9 mouse cellular contexts compared by ENCODE assay signal in the genomic region with DNA sequence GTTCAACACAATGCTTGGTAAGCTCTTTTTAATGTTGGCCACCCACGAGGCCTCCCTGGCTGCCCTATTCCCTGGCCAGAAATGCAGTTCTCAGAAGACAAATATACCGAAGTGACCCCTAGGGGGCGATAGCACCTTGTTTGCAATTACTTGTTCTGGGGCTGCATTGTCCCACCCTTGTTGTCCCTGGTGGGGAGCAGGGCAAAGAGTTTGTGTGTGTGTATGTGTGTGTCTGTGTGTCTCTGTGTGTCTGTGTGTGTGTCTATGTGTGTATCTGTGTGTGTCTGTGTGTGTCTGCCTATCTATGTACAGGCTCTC. TPM values are rescaled to one million over a fixed set of nuclear protein-coding genes. Genes with fewer than 3 reads are reported as not detected.
DNase-seq lines count a peak whose midpoint lies in the region; ATAC-seq and TF ChIP-seq lines count a peak whose summit lies in the region.
"Had no signal": no experiment of that assay in that cellular context is flagged by ENCODE, and none has a peak within 500 bp of the region (broad histone marks: within the 10 kb centered on the region; RNA-seq: fewer than 3 reads in every experiment).

No protein-coding gene starts in this region.

- no peak overlapping the region for H3K4me3 ChIP-seq in gastrocnemius, adult 2 months
- no peak overlapping the region for H3K4me3 ChIP-seq in lung, embryonic 15.5 days
- no peak overlapping the region for H3K4me3 ChIP-seq in small intestine, adult 2 months (ENCODE audit: low read depth, low read length)
- H3K4me3 ChIP-seq: limb, embryonic 13.5 days had no signal

- WGBS in lung, embryonic 15.5 days = 0% methylated on average over 3 of the region's 3 CpGs
- 1% methylated on average over 3 of the region's 3 CpGs for WGBS in small intestine, adult 2 months

- H3K4me2 ChIP-seq in lung, embryonic 15.5 days = no peak overlapping the region

- no peaks in the 10 kb centered on the region for H3K36me3 ChIP-seq in lung, embryonic 15.5 days
- H3K36me3 ChIP-seq in small intestine, adult 2 months (ENCODE audit: control insufficient read depth, insufficient read depth, low read length) = no peaks in the 10 kb centered on the region
- H3K36me3 ChIP-seq: limb, embryonic 13.5 days had no signal

- 0 out of 2 replicates have a peak, but pooled peaks cover 12% of the 10 kb centered on the region for H3K4me1 ChIP-seq in lung, embryonic 15.5 days
- no peaks in the 10 kb centered on the region; the same call in 1 of the 2 replicates for H3K4me1 ChIP-seq in small intestine, adult 2 months (ENCODE audit: control insufficient read depth, insufficient read depth, insufficient read length, low read length)

- H3K9ac ChIP-seq in lung, embryonic 15.5 days = no peak overlapping the region
- H3K9ac ChIP-seq: limb, embryonic 13.5 days had no signal

- H3K9me3 ChIP-seq in lung, embryonic 15.5 days = no peaks in the 10 kb centered on the region
- H3K9me3 ChIP-seq: limb, embryonic 13.5 days had no signal

- TF ChIP-seq CTCF in gastrocnemius, adult 2 months (IDR thresholded peaks at IDR 0.05) = peak; percentile 72
- TF ChIP-seq CTCF in small intestine, adult 2 months (IDR thresholded peaks at IDR 0.05; ENCODE audit: extremely low read depth, insufficient read length, insufficient replicate concordance, low read depth, low read length) = peak; percentile 68; the same call in 1 of the 2 replicates

- ATAC-seq in lung, embryonic 15.5 days (ENCODE audit: borderline replicate concordance, extremely low read depth, low FRiP score, low TSS enrichment) = no peak; the same call in 1 of the 2 replicates

- peak; percentile 45 for DNase-seq in gastrocnemius, adult 2 months
- DNase-seq in gastrocnemius, postnatal 36 days = no peak
- peak; percentile 26 for DNase-seq in Muller cell, postnatal 12 days (ENCODE audit: inconsistent ontology term)
- peak; percentile 73 to 84 for DNase-seq in cerebellum, postnatal 14 days
- DNase-seq in heart, adult 9 months (ENCODE audit: low spot score in 2 of 2) = peak; percentile 21 to 39
- peak; percentile 56 to 80 for DNase-seq in kidney, postnatal 25 days

- peaks cover 4% of the 10 kb centered on the region; the same call in 1 of the 2 replicates for H3K27me3 ChIP-seq in lung, embryonic 15.5 days
- H3K27me3 ChIP-seq in small intestine, adult 2 months (ENCODE audit: control insufficient read depth, insufficient read depth, low read length) = no peaks in the 10 kb centered on the region

- H3K27ac ChIP-seq in gastrocnemius, adult 2 months = no peak overlapping the region
- H3K27ac ChIP-seq in lung, embryonic 15.5 days = 0 out of 2 replicates have a peak overlapping the region, but pooled peaks have one; percentile 5
- no peak overlapping the region for H3K27ac ChIP-seq in small intestine, adult 2 months (ENCODE audit: insufficient read depth, low read depth, low read length)

- no peak for TF ChIP-seq POLR2A in small intestine, adult 2 months (IDR thresholded peaks at IDR 0.05; ENCODE audit: low read depth, low read length)

- intact Hi-C loops in gastrocnemius, adult 2 months (cut with DNase I) = no loop called here
- intact Hi-C loops in gastrocnemius, postnatal 36 days (cut with DNase I) = no loop called here

RNA-seq across cellular contexts. Expression of a gene that starts 8.0 kb away (rescaled TPM):
- not detected for total RNA-seq in gastrocnemius, adult 2 months (2021)
- total RNA-seq in gastrocnemius, postnatal 36 days (2021) = not detected
- not detected in 2 replicates for polyA plus RNA-seq in lung, embryonic 15.5 days (2015; fragmentation: Nextera tagmentation; extraction: Ambion mirVana)
- polyA plus RNA-seq in small intestine, adult 2 months (2012; rRNA removed) = 0.05 and 0.23 TPM in 2 replicates

RNA-seq across cellular contexts. Expression of a gene that starts 30.7 kb away (rescaled TPM):
- total RNA-seq in gastrocnemius, adult 2 months (2021) = under 1 TPM; 0.13 to 0.17 TPM
- under 1 TPM; 0.15 to 0.38 TPM for total RNA-seq in gastrocnemius, postnatal 36 days (2021)
- 0.46 and 0.57 TPM in 2 replicates for polyA plus RNA-seq in lung, embryonic 15.5 days (2015; fragmentation: Nextera tagmentation; extraction: Ambion mirVana)
- 0.24 and 1.1 TPM in 2 replicates for polyA plus RNA-seq in small intestine, adult 2 months (2012; rRNA removed)

RNA-seq across cellular contexts. Expression of a gene that starts 38.2 kb away (rescaled TPM):
- 10 to 100 TPM; 10.8 to 16.0 TPM for total RNA-seq in gastrocnemius, adult 2 months (2021)
- total RNA-seq in gastrocnemius, postnatal 36 days (2021) = 10 to 100 TPM; 12.6 to 13.1 TPM
- 109 and 121 TPM in 2 replicates for polyA plus RNA-seq in lung, embryonic 15.5 days (2015; fragmentation: Nextera tagmentation; extraction: Ambion mirVana)
- polyA plus RNA-seq in small intestine, adult 2 months (2012; rRNA removed) = 6.6 and 18.0 TPM in 2 replicates

Comparison
In these comparisons a context has a peak if more than half of its experiments do, and no peak if none do; other contexts are left out.
1. DNase-seq: peak in gastrocnemius, adult 2 months (single experiment), Muller cell, postnatal 12 days (single experiment), cerebellum, postnatal 14 days (2 of 2), heart, adult 9 months (2 of 2) and kidney, postnatal 25 days (2 of 2); none in gastrocnemius, postnatal 36 days (0 of 2).